Mouse (Mus musculus) ES-Bruce4 (cell line): Measurements from ENCODE around the gene Spout1.

Source experiments
- CTCF ChIP-seq: IDR thresholded peaks from one replicate; pipeline ENCODE4 v1.8.1; 2011; ENCODE audit warnings: low read depth, low read length
- EP300 ChIP-seq: IDR thresholded peaks from 2 replicates; pipeline ENCODE4 v1.6.1; 2011; ENCODE audit warnings: low read depth, low read length; ENCODE audit not compliant: insufficient read depth
- POLR2A ChIP-seq: IDR thresholded peaks from one replicate; pipeline ENCODE4 v1.8.1; 2011; ENCODE audit warnings: low read length; ENCODE audit not compliant: insufficient read depth

GRCm38 (mm10) chr2:30151840-30152239, 26.4 kb downstream of the Spout1 start:
- TF ChIP-seq CTCF, result no peak
- no peak for TF ChIP-seq EP300
- no peak for TF ChIP-seq POLR2A
